Mouse (Mus musculus) intestine, embryonic 14.5 days (tissue): ENCODE data around the gene Them7. TPM values are rescaled to one million over a fixed set of nuclear protein-coding genes. Genes with fewer than 3 reads are reported as not detected.

Experiments
- ATAC-seq: fragments of 200-750 bp; cut with Nextera tagmentation; replicated peaks from 2 replicates; pipeline ENCODE4 v1.8.0; 2017; ENCODE audit warnings: low read depth, moderate number of reproducible peaks, moderate TSS enrichment, moderate library complexity; ENCODE audit not compliant: low FRiP score, low TSS enrichment
- DNase-seq: peaks from one replicate; pipeline ENCODE4 v3.0.0-alpha.2; 2018; ENCODE audit warnings: low spot score
- H3K27ac ChIP-seq: fragments of 300-500 bp; sonication (generic); 2 replicates; pipeline ENCODE4 v1.5.1; 2014; ENCODE audit warnings: low read depth, mild to moderate bottlenecking, control low read depth
- H3K27me3 ChIP-seq: fragments of 300-500 bp; sonication (generic); replicated peaks from 2 replicates; pipeline ENCODE4 v1.6.1; 2014; ENCODE audit warnings: low read length, control low read depth; ENCODE audit not compliant: control insufficient read depth, insufficient read depth
- H3K36me3 ChIP-seq: fragments of 300-500 bp; sonication (generic); 2 replicates; pipeline ENCODE4 v1.6.1; 2014; ENCODE audit warnings: low read length, control low read depth; ENCODE audit not compliant: control insufficient read depth, insufficient read depth
- H3K4me1 ChIP-seq: fragments of 300-500 bp; sonication (generic); replicated peaks from 2 replicates; pipeline ENCODE4 v1.6.1; 2014; ENCODE audit warnings: low read length, control low read depth, mixed read lengths; ENCODE audit not compliant: control insufficient read depth, insufficient read depth
- H3K4me2 ChIP-seq: fragments of 300-500 bp; sonication (generic); 2 replicates; pipeline ENCODE4 v1.6.1; 2014; ENCODE audit warnings: low read length
- H3K4me3 ChIP-seq: fragments of 300-500 bp; sonication (generic); 2 replicates; pipeline ENCODE4 v1.5.1; 2014; ENCODE audit warnings: low read depth, low read length, control low read depth, mixed read lengths
- H3K9ac ChIP-seq: fragments of 300-500 bp; sonication (generic); 2 replicates; pipeline ENCODE4 v1.6.1; 2014; ENCODE audit warnings: mild to moderate bottlenecking, low read length
- H3K9me3 ChIP-seq: fragments of 300-500 bp; sonication (generic); 2 replicates; pipeline ENCODE4 v1.6.1; 2016; ENCODE audit warnings: low read length, control low read depth; ENCODE audit not compliant: control insufficient read depth
- WGBS: fragments of 180-500 bp; shearing (Covaris S2); extraction: QIAGEN DNeasy Blood & Tissue Kit; methylation state at CpG from one replicate; pipeline ENCODE4 v1.1.7; 2014; 5-methylcytosine and 5-hydroxymethylcytosine counted together
- polyA plus RNA-seq: library from polyadenylated mRNA; unstranded; fragments of >200 nt; fragmentation: Nextera tagmentation; extraction: Ambion mirVana; gene quantifications from 2 replicates; pipeline ENCODE4 v1.2.1, GENCODE M21; 2014

The Them7 gene
- 1.1 and 2.2 TPM in 2 replicates for polyA plus RNA-seq

- WGBS: 5% methylated on average over 38 of the region's 38 CpGs
These were observed at the start of gene Them7 for GRCm38 (mm10) chr2:105224134-105224986. TSS of gene Them7 (plus strand) at chr2:105224320.

GRCm38 (mm10) chr2:105178871-105179270, 45.2 kb upstream of the Them7 start:
- H3K4me2 ChIP-seq: no peak overlapping the region
- H3K36me3 ChIP-seq: no peaks in the 10 kb centered on the region
- no peaks in the 10 kb centered on the region for H3K27me3 ChIP-seq
- no peak overlapping the region for H3K9ac ChIP-seq
- ATAC-seq: no peak
- H3K27ac ChIP-seq: no peak overlapping the region
- 92% methylated on average over 12 of the region's 12 CpGs for WGBS
- DNase-seq: no peak
- H3K4me1 ChIP-seq: peaks cover 6% of the 10 kb centered on the region; the same call in 1 of the 2 replicates
- H3K4me3 ChIP-seq: no peak overlapping the region
- peaks cover 15% of the 10 kb centered on the region for H3K9me3 ChIP-seq

More at GRCm38 (mm10) chr2:105224134-105224986, at the start of gene Them7:
- Histone ChIP-seq H3K4me3 (peak within 1 kb of the TSS; percentile 31), H3K9me3 (no peaks in the 10 kb centered on the region), H3K27me3 (no peaks in the 10 kb centered on the region; the same call in 1 of the 2 replicates), H3K27ac (no peak within 1 kb of the TSS), H3K36me3 (no peaks in the 10 kb centered on the region), H3K4me2 (peak within 1 kb of the TSS; percentile 64), H3K9ac (peak within 1 kb of the TSS; percentile 21; the same call in 1 of the 2 replicates), H3K4me1 (peaks cover 24% of the 10 kb centered on the region)
- ATAC-seq (peak; percentile 82), DNase-seq (peak; percentile 73)

- Histone ChIP-seq H3K27ac (no peak overlapping the region), H3K4me3 (no peak overlapping the region), H3K4me2 (no peak overlapping the region), H3K27me3 (no peaks in the 10 kb centered on the region), H3K9ac (no peak overlapping the region), H3K4me1 (peaks cover 6% of the 10 kb centered on the region; the same call in 1 of the 2 replicates), H3K9me3 (peaks cover 9% of the 10 kb centered on the region), H3K36me3 (no peaks in the 10 kb centered on the region)
- no peak for DNase-seq
- 32% methylated on average over 6 of the region's 6 CpGs for WGBS
- ATAC-seq: no peak
These were observed 41.6 kb upstream of the Them7 start for GRCm38 (mm10) chr2:105182501-105182900.

- H3K27ac ChIP-seq: no peak overlapping the region
- H3K4me3 ChIP-seq: no peak overlapping the region
- H3K4me1 ChIP-seq: peaks cover 6% of the 10 kb centered on the region; the same call in 1 of the 2 replicates
- peaks cover 4% of the 10 kb centered on the region for H3K9me3 ChIP-seq
- no peak overlapping the region for H3K9ac ChIP-seq
- ATAC-seq (no peak), DNase-seq (no peak)
- no peaks in the 10 kb centered on the region for H3K36me3 ChIP-seq
- 92% methylated on average over 3 of the region's 3 CpGs for WGBS
- no peak overlapping the region for H3K4me2 ChIP-seq
- no peaks in the 10 kb centered on the region for H3K27me3 ChIP-seq
These were observed 39.0 kb upstream of the Them7 start for GRCm38 (mm10) chr2:105185140-105185539.

GRCm38 (mm10) chr2:105185768-105186529, 38.2 kb upstream of the Them7 start:
- no peak overlapping the region for H3K4me3 ChIP-seq
- ATAC-seq: no peak
- no peaks in the 10 kb centered on the region for H3K9me3 ChIP-seq
- no peak for DNase-seq
- H3K36me3 ChIP-seq: no peaks in the 10 kb centered on the region
- no peaks in the 10 kb centered on the region for H3K27me3 ChIP-seq
- WGBS: 82% methylated on average over 13 of the region's 13 CpGs
- H3K4me1 ChIP-seq: peaks cover 6% of the 10 kb centered on the region; the same call in 1 of the 2 replicates
- no peak overlapping the region for H3K27ac ChIP-seq
- H3K9ac ChIP-seq: no peak overlapping the region
- no peak overlapping the region for H3K4me2 ChIP-seq

GRCm38 (mm10) chr2:105186591-105186990, 37.5 kb upstream of the Them7 start:
- WGBS: 58% methylated on average over 5 of the region's 5 CpGs
- H3K9me3 ChIP-seq: no peaks in the 10 kb centered on the region
- no peak overlapping the region for H3K4me2 ChIP-seq
- H3K36me3 ChIP-seq: no peaks in the 10 kb centered on the region
- no peak overlapping the region for H3K27ac ChIP-seq
- no peak overlapping the region for H3K4me3 ChIP-seq
- H3K9ac ChIP-seq: no peak overlapping the region
- DNase-seq (no peak), ATAC-seq (no peak)
- no peaks in the 10 kb centered on the region for H3K27me3 ChIP-seq
- peaks cover 6% of the 10 kb centered on the region; the same call in 1 of the 2 replicates for H3K4me1 ChIP-seq

- DNase-seq (no peak), ATAC-seq (no peak)
- Histone ChIP-seq H3K9ac (no peak overlapping the region), H3K9me3 (no peaks in the 10 kb centered on the region), H3K27me3 (no peaks in the 10 kb centered on the region), H3K36me3 (no peaks in the 10 kb centered on the region), H3K4me3 (no peak overlapping the region), H3K4me2 (no peak overlapping the region), H3K27ac (no peak overlapping the region), H3K4me1 (no peaks in the 10 kb centered on the region; the same call in 1 of the 2 replicates)
- WGBS: 82% methylated on average over 10 of the region's 10 CpGs
These were observed 35.9 kb upstream of the Them7 start for GRCm38 (mm10) chr2:105188182-105188581.

- 37% methylated on average over 5 of the region's 5 CpGs for WGBS
- DNase-seq: no peak
These were observed 34.8 kb upstream of the Them7 start for GRCm38 (mm10) chr2:105189352-105189751.

More at GRCm38 (mm10) chr2:105189352-105189751, 34.8 kb upstream of the Them7 start:
- no peaks in the 10 kb centered on the region for H3K9me3 ChIP-seq
- no peaks in the 10 kb centered on the region; the same call in 1 of the 2 replicates for H3K4me1 ChIP-seq
- no peak overlapping the region for H3K4me2 ChIP-seq
- H3K9ac ChIP-seq: no peak overlapping the region
- H3K27me3 ChIP-seq: no peaks in the 10 kb centered on the region
- no peaks in the 10 kb centered on the region for H3K36me3 ChIP-seq
- no peak overlapping the region for H3K27ac ChIP-seq
- no peak overlapping the region for H3K4me3 ChIP-seq
- ATAC-seq: no peak
